In the genomic region with DNA sequence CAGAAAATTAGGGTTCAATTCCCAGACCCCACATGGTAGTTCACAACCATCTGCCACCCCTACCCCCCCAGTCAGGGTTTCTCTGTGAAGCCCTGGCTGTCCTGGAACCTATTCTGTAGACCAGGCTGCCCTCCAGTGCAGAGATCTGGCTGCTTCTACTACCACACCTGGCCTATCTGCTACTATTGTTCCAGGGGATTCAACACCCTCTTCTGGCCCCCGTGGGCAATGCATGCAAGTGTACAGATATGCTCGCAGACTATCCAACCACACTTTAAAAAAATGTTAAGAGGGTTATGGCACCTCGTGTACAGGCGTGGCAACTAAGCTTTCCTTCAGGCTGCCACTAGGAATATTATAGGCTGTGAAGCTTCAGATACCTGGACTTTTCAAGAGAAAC, we compare ENCODE assay signal across 16 mouse cellular contexts. TPM values are rescaled to one million over a fixed set of nuclear protein-coding genes. Genes with fewer than 3 reads are reported as not detected.
A peak's percentile ranks its signal among the peaks of the same experiment; 100 is the strongest.
DNase-seq lines count a peak whose midpoint lies in the region; ATAC-seq and TF ChIP-seq lines count a peak whose summit lies in the region.
"Had no signal": no experiment of that assay in that cellular context is flagged by ENCODE, and none has a peak within 500 bp of the region (broad histone marks: within the 10 kb centered on the region; RNA-seq: fewer than 3 reads in every experiment).

No protein-coding gene starts in this region.

- H3K9ac ChIP-seq in stomach, postnatal 0 days (ENCODE audit: low read length) = no peak overlapping the region
- H3K9ac ChIP-seq: forebrain, embryonic 12.5 days had no signal

- DNase-seq in layer of hippocampus, adult 2 months (ENCODE audit: low spot score in 2 of 2) = no peak
- DNase-seq in layer of hippocampus, adult 9-10 months (ENCODE audit: low spot score) = no peak
- peak; percentile 36 to 47 for DNase-seq in B cell, adult 2 months
- peak; percentile 35 for DNase-seq in ES-CJ7 (ENCODE audit: low read depth, low spot score)
- no peak for DNase-seq in stomach, postnatal 0 days (ENCODE audit: low spot score)
- no peak for DNase-seq in layer of hippocampus, adult 11-12 months (ENCODE audit: low spot score)
- no peak for DNase-seq in ovary, postnatal 10 days (ENCODE audit: low spot score)
- DNase-seq: cerebellum, adult 11-12 months; heart, adult 18-20 months; heart, postnatal 14 days; kidney, postnatal 10 days; layer of hippocampus, postnatal 36 days; right cerebral cortex, postnatal 25 days had no signal

- no peaks in the 10 kb centered on the region for H3K9me3 ChIP-seq in stomach, postnatal 0 days (ENCODE audit: control insufficient read depth, low read length)
- H3K9me3 ChIP-seq: forebrain, embryonic 12.5 days; limb, embryonic 10.5 days had no signal

- TF ChIP-seq CTCF in layer of hippocampus, adult 2 months (conservative IDR thresholded peaks at IDR 0.05) = peak; percentile 29; the same call in 1 of the 2 replicates
- peak; percentile 28; the same call in 1 of the 2 replicates for TF ChIP-seq CTCF in stomach, postnatal 0 days (IDR thresholded peaks at IDR 0.05; ENCODE audit: low read depth)

- H3K4me3 ChIP-seq in layer of hippocampus, adult 2 months = no peak overlapping the region
- no peak overlapping the region for H3K4me3 ChIP-seq in stomach, postnatal 0 days (ENCODE audit: low read depth, low read length)
- H3K4me3 ChIP-seq: forebrain, embryonic 12.5 days; limb, embryonic 10.5 days had no signal

- H3K27ac ChIP-seq in layer of hippocampus, adult 2 months = no peak overlapping the region
- no peak overlapping the region for H3K27ac ChIP-seq in stomach, postnatal 0 days (replicated peaks)
- H3K27ac ChIP-seq: forebrain, embryonic 12.5 days; limb, embryonic 10.5 days had no signal

- H3K27me3 ChIP-seq in stomach, postnatal 0 days (ENCODE audit: control insufficient read depth, insufficient read depth, low read length) = no peaks in the 10 kb centered on the region
- H3K27me3 ChIP-seq: forebrain, embryonic 12.5 days had no signal

- 70% methylated on average over 4 of the region's 4 CpGs for WGBS in stomach, postnatal 0 days

- no peaks in the 10 kb centered on the region for H3K4me1 ChIP-seq in stomach, postnatal 0 days (replicated peaks; ENCODE audit: control insufficient read depth, insufficient read depth)
- H3K4me1 ChIP-seq: forebrain, embryonic 12.5 days; limb, embryonic 10.5 days had no signal

- H3K36me3 ChIP-seq in stomach, postnatal 0 days (ENCODE audit: control insufficient read depth, insufficient read depth, low read length) = peaks cover 26% of the 10 kb centered on the region

- no peak for TF ChIP-seq EP300 in stomach, postnatal 0 days (optimal IDR thresholded peaks at IDR 0.05)

- no peak overlapping the region for H3K4me2 ChIP-seq in stomach, postnatal 0 days (replicated peaks; ENCODE audit: low read depth)
- H3K4me2 ChIP-seq: forebrain, embryonic 12.5 days had no signal

- no peak for ATAC-seq in stomach, postnatal 0 days (ENCODE audit: low FRiP score, low TSS enrichment)
- ATAC-seq: hindbrain, embryonic 16.5 days had no signal

RNA-seq across cellular contexts. Expression of gene Paf1, which starts 20.1 kb away (rescaled TPM):
- 10 to 100 TPM; 68.4 to 79.0 TPM for total RNA-seq in layer of hippocampus, adult 2 months (2021)
- 35.9 and 38.6 TPM in 2 replicates for polyA plus RNA-seq in stomach, postnatal 0 days (2015; fragmentation: Nextera tagmentation; extraction: Ambion mirVana)

RNA-seq across cellular contexts. Expression of gene Med29, which starts 20.3 kb away (rescaled TPM):
- total RNA-seq in layer of hippocampus, adult 2 months (2021) = 10 to 100 TPM; 17.7 to 18.7 TPM
- polyA plus RNA-seq in stomach, postnatal 0 days (2015; fragmentation: Nextera tagmentation; extraction: Ambion mirVana) = 27.5 and 28.3 TPM in 2 replicates

RNA-seq across cellular contexts. Expression of gene Gmfg, which starts 24.4 kb away (rescaled TPM):
- 1 to 10 TPM in 1 of 2 experiments, under 1 TPM in 1; 0.86 to 2.3 TPM for total RNA-seq in layer of hippocampus, adult 2 months (2021)
- 18.9 and 23.1 TPM in 2 replicates for polyA plus RNA-seq in stomach, postnatal 0 days (2015; fragmentation: Nextera tagmentation; extraction: Ambion mirVana)

RNA-seq across cellular contexts. Expression of gene Zfp36, which starts 32.8 kb away (rescaled TPM):
- total RNA-seq in layer of hippocampus, adult 2 months (2021) = 1 to 10 TPM; 2.0 to 3.2 TPM
- polyA plus RNA-seq in stomach, postnatal 0 days (2015; fragmentation: Nextera tagmentation; extraction: Ambion mirVana) = 29.1 and 29.4 TPM in 2 replicates

RNA-seq across cellular contexts. Expression of gene Lrfn1, which starts 39.0 kb away (rescaled TPM):
- 10 to 100 TPM; 69.1 to 79.8 TPM for total RNA-seq in layer of hippocampus, adult 2 months (2021)
- 0.96 and 1.3 TPM in 2 replicates for polyA plus RNA-seq in stomach, postnatal 0 days (2015; fragmentation: Nextera tagmentation; extraction: Ambion mirVana)

Comparison
In these comparisons a context has a peak if more than half of its experiments do, and no peak if none do; other contexts are left out.
1. DNase-seq: peak in B cell, adult 2 months (2 of 2) and ES-CJ7 (single experiment); none in layer of hippocampus, adult 2 months (0 of 2), layer of hippocampus, adult 9-10 months (single experiment), stomach, postnatal 0 days (single experiment), layer of hippocampus, adult 11-12 months (single experiment) and ovary, postnatal 10 days (single experiment).